Mouse (Mus musculus) layer of hippocampus, adult 9-11 months (tissue): ENCODE data around the gene Kif28.
"Not testable (repeated sequence)": the region's sequence is repeated elsewhere in the genome, so short reads cannot be mapped to it uniquely, and the experiment has no call there.

Source experiments
- DNase-seq: peaks from one replicate; pipeline ENCODE4 v3.0.0; 2022

The Kif28 gene

GRCm38 (mm10) chr1:179689479-179689878 lies 55.6 kb downstream of the Kif28 start:
- DNase-seq = no peak

GRCm38 (mm10) chr1:179688914-179689313 lies 56.2 kb downstream of the Kif28 start:
- no peak for DNase-seq

- DNase-seq = no peak
Measured at GRCm38 (mm10) chr1:179688415-179688814, 56.7 kb downstream of the Kif28 start.

- no peak for DNase-seq
Measured at GRCm38 (mm10) chr1:179687966-179688365, 57.1 kb downstream of the Kif28 start.

GRCm38 (mm10) chr1:179687305-179687704 lies 57.8 kb downstream of the Kif28 start:
- DNase-seq = no peak

GRCm38 (mm10) chr1:179686781-179687180 lies 58.3 kb downstream of the Kif28 start:
- no peak for DNase-seq

GRCm38 (mm10) chr1:179686348-179686747 lies 58.7 kb downstream of the Kif28 start:
- DNase-seq = no peak

GRCm38 (mm10) chr1:179682753-179683152 lies 62.3 kb downstream of the Kif28 start:
- not testable (repeated sequence) for DNase-seq

GRCm38 (mm10) chr1:179679326-179679725 lies 65.7 kb downstream of the Kif28 start:
- no peak for DNase-seq

- DNase-seq = no peak
Measured at GRCm38 (mm10) chr1:179677031-179677430, 68.0 kb downstream of the Kif28 start.

- DNase-seq = no peak
Measured at GRCm38 (mm10) chr1:179674355-179674754, 70.7 kb downstream of the Kif28 start.

GRCm38 (mm10) chr1:179668836-179669537 lies 76.1 kb downstream of the Kif28 start:
- no peak for DNase-seq

GRCm38 (mm10) chr1:179668013-179668805 lies 76.9 kb downstream of the Kif28 start, which contains the start of gene Sccpdh:
Gene Sccpdh, plus strand, starts transcription at chr1:179668210.
- peak; percentile 86 for DNase-seq

GRCm38 (mm10) chr1:179667450-179667849 lies 77.6 kb downstream of the Kif28 start:
- DNase-seq = no peak

- DNase-seq = no peak
Measured at GRCm38 (mm10) chr1:179666971-179667370, 78.1 kb downstream of the Kif28 start.

GRCm38 (mm10) chr1:179664309-179664930 lies 80.7 kb downstream of the Kif28 start:
- no peak for DNase-seq

- no peak for DNase-seq
Measured at GRCm38 (mm10) chr1:179663065-179663464, 82.0 kb downstream of the Kif28 start.

- DNase-seq = no peak
Measured at GRCm38 (mm10) chr1:179651224-179651623, 93.8 kb downstream of the Kif28 start.

- no peak for DNase-seq
Measured at GRCm38 (mm10) chr1:179650284-179650683, 94.8 kb downstream of the Kif28 start.

GRCm38 (mm10) chr1:179649324-179649723 lies 95.7 kb downstream of the Kif28 start:
- no peak for DNase-seq

- DNase-seq = not testable (repeated sequence)
Measured at GRCm38 (mm10) chr1:179648678-179649077, 96.4 kb downstream of the Kif28 start.

GRCm38 (mm10) chr1:179645980-179646268 lies 99.1 kb downstream of the Kif28 start:
- no peak for DNase-seq
